Mouse (Mus musculus) cortical plate, adult 2 months (tissue): ENCODE data around the gene Pdgfd. TPM values are rescaled to one million over a fixed set of nuclear protein-coding genes. Genes with fewer than 3 reads are reported as not detected.

ENCODE experiments used
- H3K27ac ChIP-seq: fragments of 200-500 bp; 2 replicates; pipeline ENCODE4 v1.5.1; 2012; ENCODE audit warnings: low read length, control low read depth, inconsistent platforms; ENCODE audit not compliant: insufficient read depth
- H3K4me1 ChIP-seq: fragments of 200-500 bp; 2 replicates; pipeline ENCODE4 v1.6.1; 2011; ENCODE audit warnings: low read length; ENCODE audit not compliant: control insufficient read depth, insufficient read depth
- H3K4me3 ChIP-seq: fragments of 200-500 bp; 2 replicates; pipeline ENCODE4 v1.5.1; 2011; ENCODE audit warnings: mild to moderate bottlenecking, low read length, control low read depth; ENCODE audit not compliant: insufficient read depth
- CTCF ChIP-seq: fragments of 200-500 bp; IDR thresholded peaks from 2 replicates; pipeline ENCODE4 v1.5.1; 2011; ENCODE audit warnings: mild to moderate bottlenecking, control low read depth, low read length; ENCODE audit not compliant: insufficient read depth; ENCODE audit errors: extremely low read depth
- POLR2A ChIP-seq: fragments of 200-500 bp; IDR thresholded peaks from 2 replicates; pipeline ENCODE4 v1.6.1; 2011; ENCODE audit warnings: mild to moderate bottlenecking, low read length, control low read depth; ENCODE audit not compliant: insufficient read depth; ENCODE audit errors: extremely low read depth
- polyA plus RNA-seq: library from polyadenylated mRNA; depleted of rRNA; stranded (reverse); fragments of >200 nt; gene quantifications from 2 replicates; pipeline ENCODE4 v1.2.3, GENCODE M21; 2012; rRNA removed

Gene Pdgfd
- polyA plus RNA-seq, 1 experiment = 2.6 TPM

DNA sequence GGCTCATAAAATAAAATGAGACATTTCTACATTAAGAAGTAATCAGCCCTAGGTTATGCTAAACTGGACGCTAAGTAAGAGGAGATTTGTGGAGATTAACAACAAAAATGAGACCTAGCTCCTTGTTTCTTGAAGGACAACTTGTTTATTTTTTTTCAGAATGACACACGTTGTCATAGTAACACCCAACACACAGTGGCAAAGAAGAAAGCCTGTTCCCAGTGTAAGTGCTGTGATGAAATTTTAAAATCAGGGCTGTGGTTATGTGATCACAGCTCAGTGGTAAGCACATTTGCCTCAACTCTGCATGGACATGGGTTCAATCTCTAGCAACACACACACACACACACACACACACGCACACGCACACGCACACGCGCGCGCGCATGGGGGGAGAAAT, 174.5 kb downstream of the Pdgfd start:
- Histone ChIP-seq H3K4me1 (no peaks in the 10 kb centered on the region), H3K4me3 (no peak overlapping the region), H3K27ac (no peak overlapping the region)
- TF ChIP-seq POLR2A (no peak), CTCF (no peak)

GRCm38 (mm10) chr9:6344514-6344913, 176.1 kb downstream of the Pdgfd start:
- no peak for TF ChIP-seq POLR2A
- no peak for TF ChIP-seq CTCF
- no peaks in the 10 kb centered on the region for H3K4me1 ChIP-seq
- no peak overlapping the region for H3K27ac ChIP-seq
- H3K4me3 ChIP-seq = no peak overlapping the region

- Histone ChIP-seq H3K27ac (no peak overlapping the region), H3K4me1 (no peaks in the 10 kb centered on the region), H3K4me3 (no peak overlapping the region)
- TF ChIP-seq POLR2A = no peak
- TF ChIP-seq CTCF = no peak
Observed at GRCm38 (mm10) chr9:6344924-6345323, 176.5 kb downstream of the Pdgfd start.

DNA sequence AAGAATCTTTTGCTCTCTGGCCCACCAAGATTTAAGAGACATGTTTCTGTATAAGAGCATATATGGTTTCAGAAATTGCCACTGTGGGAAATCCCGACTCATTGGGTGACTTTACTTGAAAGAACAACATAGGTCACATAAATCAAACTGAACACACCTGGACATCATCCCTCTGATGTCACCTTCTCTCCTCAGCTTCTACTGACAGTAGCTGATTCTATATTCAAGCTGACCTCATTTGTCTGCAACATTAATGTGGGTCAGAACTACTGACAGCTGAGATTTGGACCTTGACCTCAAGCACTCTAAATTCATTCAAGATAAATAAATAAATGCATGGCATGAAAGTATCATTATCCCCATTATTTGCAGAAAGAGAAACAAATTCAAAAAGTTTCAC, 177.0 kb downstream of the Pdgfd start:
- TF ChIP-seq POLR2A = no peak
- TF ChIP-seq CTCF = no peak
- Histone ChIP-seq H3K27ac (no peak overlapping the region), H3K4me3 (no peak overlapping the region), H3K4me1 (no peaks in the 10 kb centered on the region)

GRCm38 (mm10) chr9:6353257-6353960, 185.0 kb downstream of the Pdgfd start:
- H3K4me3 ChIP-seq = no peak overlapping the region
- TF ChIP-seq POLR2A = no peak
- no peak for TF ChIP-seq CTCF
- no peak overlapping the region for H3K27ac ChIP-seq
- no peaks in the 10 kb centered on the region for H3K4me1 ChIP-seq

GRCm38 (mm10) chr9:6360795-6361194, 192.4 kb downstream of the Pdgfd start:
- Histone ChIP-seq H3K4me1 (no peaks in the 10 kb centered on the region), H3K27ac (no peak overlapping the region), H3K4me3 (no peak overlapping the region)
- TF ChIP-seq POLR2A = no peak
- no peak for TF ChIP-seq CTCF

- no peak for TF ChIP-seq CTCF
- no peak for TF ChIP-seq POLR2A
- Histone ChIP-seq H3K4me1 (no peaks in the 10 kb centered on the region), H3K4me3 (no peak overlapping the region), H3K27ac (no peak overlapping the region)
Observed at GRCm38 (mm10) chr9:6366550-6366949, 198.2 kb downstream of the Pdgfd start.

DNA sequence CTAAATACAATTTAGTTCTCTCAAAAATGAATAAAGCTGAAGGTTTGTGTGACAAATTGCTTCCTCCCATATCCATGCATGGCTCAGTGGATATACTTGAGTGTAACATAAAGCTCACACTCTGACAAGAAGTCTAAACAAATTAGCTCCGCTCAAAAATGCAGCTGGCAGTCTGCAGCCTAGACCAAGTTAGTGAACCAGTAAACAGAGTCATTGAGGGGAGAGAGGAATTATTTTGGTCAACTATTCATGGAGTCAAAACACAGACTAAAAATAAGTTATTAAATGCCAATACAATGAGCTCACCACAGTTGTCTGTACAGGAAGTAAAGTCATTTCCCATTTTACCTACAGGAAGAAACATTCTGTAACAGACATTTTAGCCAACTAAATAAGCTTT, 233.4 kb downstream of the Pdgfd start:
- Histone ChIP-seq H3K4me3 (no peak overlapping the region), H3K27ac (no peak overlapping the region), H3K4me1 (no peaks in the 10 kb centered on the region)
- TF ChIP-seq POLR2A (no peak), CTCF (no peak)

DNA sequence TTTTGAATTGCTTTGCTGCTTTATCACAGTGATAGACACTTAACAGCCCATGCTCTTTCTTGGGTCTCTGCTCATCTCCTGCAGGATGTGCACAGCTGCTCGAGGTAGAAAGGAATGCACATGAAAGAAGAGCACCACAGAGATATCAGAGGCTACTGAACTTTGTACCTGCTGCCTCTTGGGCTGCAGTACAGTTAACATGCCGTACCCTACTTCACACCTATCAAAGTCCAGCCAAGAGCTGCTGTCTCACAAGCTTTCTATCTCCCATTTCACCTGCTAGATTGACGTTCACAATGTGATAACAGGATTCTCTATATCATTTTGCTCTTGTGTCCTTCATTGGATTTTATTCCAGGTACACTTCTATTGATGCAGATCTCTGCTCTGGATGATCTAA, 238.2 kb downstream of the Pdgfd start:
- no peak overlapping the region for H3K27ac ChIP-seq
- H3K4me1 ChIP-seq = no peaks in the 10 kb centered on the region
- H3K4me3 ChIP-seq = no peak overlapping the region
- TF ChIP-seq POLR2A (no peak), CTCF (no peak)

DNA sequence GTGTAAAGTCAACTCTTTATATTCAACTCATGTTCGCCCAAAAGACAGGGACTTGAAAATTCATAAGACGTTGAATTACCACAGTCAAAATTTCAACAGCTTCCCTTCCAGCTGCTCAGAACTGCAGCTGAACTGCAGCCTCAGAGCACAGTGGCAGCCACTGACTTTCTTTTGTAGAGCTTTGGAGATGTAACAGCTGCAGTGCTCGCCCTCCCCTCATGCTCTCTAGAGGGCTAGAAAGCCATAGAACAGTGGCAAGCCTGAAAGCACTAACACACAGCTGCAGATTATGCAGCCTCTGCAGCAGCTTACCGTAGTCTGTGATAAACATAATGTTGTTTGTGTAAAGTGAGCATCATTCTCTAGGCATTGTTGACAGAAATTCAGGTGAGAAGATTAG, 239.6 kb downstream of the Pdgfd start:
- TF ChIP-seq CTCF (no peak), POLR2A (no peak)
- Histone ChIP-seq H3K4me3 (no peak overlapping the region), H3K4me1 (no peaks in the 10 kb centered on the region), H3K27ac (no peak overlapping the region)

DNA sequence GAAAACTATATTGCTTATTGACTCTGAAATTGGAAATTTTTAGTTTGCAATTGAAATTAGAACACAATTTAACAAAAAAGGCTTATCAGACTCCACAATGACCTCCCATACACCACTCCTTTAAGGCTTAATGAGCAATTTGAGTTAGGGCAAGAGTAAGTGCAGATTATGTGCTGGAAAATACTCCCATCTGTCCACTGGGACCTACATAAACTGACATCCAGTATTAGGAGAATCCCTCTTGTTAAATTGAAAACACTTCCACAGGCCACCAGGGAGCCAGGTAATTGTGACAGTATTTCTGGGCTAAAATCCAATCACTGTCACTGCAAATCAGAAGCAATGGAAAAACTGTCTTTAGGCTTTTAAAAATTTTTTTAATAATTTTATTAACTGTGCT, 256.2 kb downstream of the Pdgfd start:
- H3K4me3 ChIP-seq = no peak overlapping the region
- H3K27ac ChIP-seq = no peak overlapping the region
- TF ChIP-seq POLR2A (no peak), CTCF (no peak)
- no peaks in the 10 kb centered on the region for H3K4me1 ChIP-seq

Other genes starting within 250 kb of the Pdgfd start
- not detected in 2 replicates for gene Ddi1, start 101.3 kb downstream of the Pdgfd start, polyA plus RNA-seq